Mouse (Mus musculus): ENCODE measurements around the gene Rtf1. TPM values are rescaled to one million over a fixed set of nuclear protein-coding genes. Genes with fewer than 3 reads are reported as not detected.

Rtf1 gene
- polyA plus RNA-seq, 1 experiment from 2014 or later: 25.6 TPM

DNA sequence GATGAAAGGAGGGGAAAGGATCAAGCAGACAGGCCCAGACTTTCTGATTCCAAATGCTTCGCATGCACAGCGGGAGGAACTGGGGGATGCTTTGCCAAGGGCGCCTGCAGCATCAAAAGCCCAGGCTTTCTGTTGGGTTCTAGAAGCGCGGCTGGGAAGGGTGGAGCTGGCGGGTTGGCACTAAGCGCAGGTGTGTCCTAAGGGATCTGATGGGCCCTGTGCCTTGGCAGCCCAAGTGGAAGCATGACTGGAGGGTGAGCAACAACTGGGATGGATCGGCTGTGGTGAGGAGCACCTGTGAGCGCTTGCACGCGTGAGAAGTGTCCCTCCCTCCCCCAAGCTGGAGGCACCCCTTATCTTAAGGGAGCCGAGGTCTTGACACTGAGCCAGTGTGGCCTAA is 62.3 kb downstream of the Rtf1 start:
- no peak for ATAC-seq (ENCODE audit: extremely low read depth, insufficient number of reproducible peaks, low FRiP score, low TSS enrichment)
- Histone ChIP-seq H3K27ac (replicated peaks) (no peak overlapping the region), H3K4me1 (peaks cover 23% of the 10 kb centered on the region), H3K4me3 (no peak overlapping the region), H3K27me3 (replicated peaks) (peaks cover 21% of the 10 kb centered on the region), H3K9me3 (no peaks in the 10 kb centered on the region), H3K4me2 (no peak overlapping the region), H3K36me3 (peaks cover 39% of the 10 kb centered on the region), H3K9ac (no peak overlapping the region)
- 18% methylated on average over 12 of the region's 12 CpGs for WGBS

GRCm38 (mm10) chr2:119740567-119740966 is 65.7 kb downstream of the Rtf1 start:
- 33% methylated on average over 2 of the region's 2 CpGs for WGBS
- peak overlapping the region; percentile 87; the same call in 1 of the 2 replicates for H3K9ac ChIP-seq
- no peak overlapping the region for H3K4me3 ChIP-seq
- no peak for ATAC-seq (ENCODE audit: extremely low read depth, insufficient number of reproducible peaks, low FRiP score, low TSS enrichment)
- H3K27ac ChIP-seq (replicated peaks): no peak overlapping the region
- H3K9me3 ChIP-seq: no peaks in the 10 kb centered on the region
- H3K36me3 ChIP-seq: peaks cover 5% of the 10 kb centered on the region
- H3K4me2 ChIP-seq: no peak overlapping the region
- H3K4me1 ChIP-seq: peaks cover 54% of the 10 kb centered on the region
- H3K27me3 ChIP-seq (replicated peaks): peaks cover 38% of the 10 kb centered on the region

DNA sequence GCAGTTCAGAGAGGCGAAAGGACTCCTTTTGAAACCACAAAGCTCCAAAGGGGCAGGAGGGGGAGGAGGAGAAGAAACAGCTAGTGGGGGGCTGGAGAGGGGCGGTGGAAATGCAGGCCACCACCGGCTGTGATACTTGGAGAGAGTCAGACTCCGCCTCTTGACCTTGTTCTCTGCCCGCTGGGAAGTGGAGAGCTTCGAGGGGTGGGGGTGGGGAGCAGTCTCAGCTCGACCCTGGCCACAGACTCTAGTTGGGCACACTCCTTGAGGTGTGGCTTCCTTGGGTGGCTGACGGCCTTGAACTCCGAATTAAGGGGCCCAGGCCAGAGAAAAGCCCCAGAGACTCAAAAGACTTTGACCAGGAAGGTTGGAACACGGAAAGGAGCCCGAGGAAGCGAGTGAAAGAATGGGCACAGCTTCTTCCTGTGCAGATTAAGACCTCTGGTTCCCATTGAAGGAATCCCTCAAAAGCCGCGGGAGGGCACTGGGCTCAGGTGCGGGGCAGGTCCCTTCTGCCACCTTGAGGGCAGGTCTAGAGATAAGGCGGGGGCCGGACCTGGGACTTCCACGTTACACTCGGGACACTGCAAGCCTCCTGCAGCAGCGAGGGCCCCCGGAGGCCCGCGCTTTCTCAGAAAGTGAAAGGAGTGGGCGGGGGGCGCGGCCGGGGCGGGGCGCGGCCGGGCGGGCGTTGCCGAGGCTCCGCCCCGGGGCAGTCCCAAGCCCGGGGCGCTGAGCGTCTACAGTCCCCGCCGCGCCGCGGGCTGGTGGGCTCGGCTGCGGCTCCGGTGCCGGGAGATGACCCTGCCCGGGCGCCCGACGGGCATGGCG is 66.9 kb downstream of the Rtf1 start, which contains the start of gene Itpka:
Gene Itpka, plus strand, starts transcription at position 757 of the 831 bp plus-strand sequence.
- Histone ChIP-seq H3K36me3 (no peaks in the 10 kb centered on the region), H3K4me3 (peak within 1 kb of the TSS; percentile 65), H3K27ac (replicated peaks) (peak within 1 kb of the TSS; percentile 90), H3K4me1 (peaks cover 56% of the 10 kb centered on the region), H3K27me3 (replicated peaks) (peaks cover 36% of the 10 kb centered on the region), H3K4me2 (peak within 1 kb of the TSS; percentile 99), H3K9ac (peak within 1 kb of the TSS; percentile 87), H3K9me3 (no peaks in the 10 kb centered on the region)
- under 1% methylated on average over 49 of the region's 53 CpGs for WGBS
- peak; percentile 64; the same call in 1 of the 2 replicates for ATAC-seq (ENCODE audit: extremely low read depth, insufficient number of reproducible peaks, low FRiP score, low TSS enrichment)

GRCm38 (mm10) chr2:119742461-119743175 is 67.8 kb downstream of the Rtf1 start:
- no peak for ATAC-seq (ENCODE audit: extremely low read depth, insufficient number of reproducible peaks, low FRiP score, low TSS enrichment)
- no peaks in the 10 kb centered on the region for H3K9me3 ChIP-seq
- H3K4me2 ChIP-seq: peak overlapping the region; percentile 99
- H3K9ac ChIP-seq: peak overlapping the region; percentile 87
- H3K27me3 ChIP-seq (replicated peaks): peaks cover 35% of the 10 kb centered on the region
- H3K4me1 ChIP-seq: peaks cover 50% of the 10 kb centered on the region
- no peak overlapping the region for H3K27ac ChIP-seq (replicated peaks)
- under 1% methylated on average over 67 of the region's 70 CpGs for WGBS
- H3K36me3 ChIP-seq: no peaks in the 10 kb centered on the region
- H3K4me3 ChIP-seq: peak overlapping the region; percentile 65

- H3K4me2 ChIP-seq: peak overlapping the region; percentile 99
- H3K9ac ChIP-seq: peak overlapping the region; percentile 87
- peak overlapping the region; percentile 65 for H3K4me3 ChIP-seq
- H3K9me3 ChIP-seq: no peaks in the 10 kb centered on the region
- H3K27ac ChIP-seq (replicated peaks): no peak overlapping the region
- no peaks in the 10 kb centered on the region for H3K36me3 ChIP-seq
- 10% methylated on average over 30 of the region's 31 CpGs for WGBS
- no peak for ATAC-seq (ENCODE audit: extremely low read depth, insufficient number of reproducible peaks, low FRiP score, low TSS enrichment)
- H3K4me1 ChIP-seq: peaks cover 50% of the 10 kb centered on the region
- H3K27me3 ChIP-seq (replicated peaks): peaks cover 40% of the 10 kb centered on the region
These were observed 68.4 kb downstream of the Rtf1 start for GRCm38 (mm10) chr2:119743176-119743807.

DNA sequence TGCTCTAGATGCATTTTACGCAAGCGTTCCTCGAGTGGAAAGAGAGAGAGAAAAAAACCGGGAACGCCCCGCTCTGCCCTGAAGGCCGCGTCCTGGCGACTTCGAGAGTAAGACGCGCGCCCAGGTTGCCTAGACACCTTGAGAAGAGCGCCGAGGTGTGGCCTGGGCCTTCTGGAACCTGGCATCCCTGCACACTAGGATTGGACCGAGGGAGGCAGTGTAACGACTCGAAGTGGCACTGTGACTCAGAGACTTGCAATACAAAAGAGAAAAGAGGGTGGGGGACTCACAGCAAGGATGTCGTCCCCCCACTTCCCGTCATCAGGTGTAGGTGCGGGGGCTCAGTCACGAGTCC is 68.9 kb downstream of the Rtf1 start:
- Histone ChIP-seq H3K27me3 (replicated peaks) (peaks cover 43% of the 10 kb centered on the region), H3K36me3 (no peaks in the 10 kb centered on the region), H3K27ac (replicated peaks) (no peak overlapping the region), H3K9ac (peak overlapping the region; percentile 71), H3K4me1 (peaks cover 50% of the 10 kb centered on the region), H3K4me2 (peak overlapping the region; percentile 99), H3K4me3 (peak overlapping the region; percentile 65), H3K9me3 (no peaks in the 10 kb centered on the region)
- WGBS: 13% methylated on average over 22 of the region's 22 CpGs
- ATAC-seq (ENCODE audit: extremely low read depth, insufficient number of reproducible peaks, low FRiP score, low TSS enrichment): no peak

GRCm38 (mm10) chr2:119744163-119745111 is 69.6 kb downstream of the Rtf1 start:
- WGBS: 2% methylated on average over 46 of the region's 46 CpGs
- H3K27me3 ChIP-seq (replicated peaks): peaks cover 50% of the 10 kb centered on the region
- ATAC-seq (ENCODE audit: extremely low read depth, insufficient number of reproducible peaks, low FRiP score, low TSS enrichment): peak; percentile 5; the same call in 1 of the 2 replicates
- peak overlapping the region; percentile 65 for H3K4me3 ChIP-seq
- no peaks in the 10 kb centered on the region for H3K36me3 ChIP-seq
- peaks cover 50% of the 10 kb centered on the region for H3K4me1 ChIP-seq
- H3K9ac ChIP-seq: peak overlapping the region; percentile 71
- H3K9me3 ChIP-seq: no peaks in the 10 kb centered on the region
- peak overlapping the region; percentile 55; the same call in 1 of the 2 replicates for H3K27ac ChIP-seq (replicated peaks)
- H3K4me2 ChIP-seq: peak overlapping the region; percentile 99

DNA sequence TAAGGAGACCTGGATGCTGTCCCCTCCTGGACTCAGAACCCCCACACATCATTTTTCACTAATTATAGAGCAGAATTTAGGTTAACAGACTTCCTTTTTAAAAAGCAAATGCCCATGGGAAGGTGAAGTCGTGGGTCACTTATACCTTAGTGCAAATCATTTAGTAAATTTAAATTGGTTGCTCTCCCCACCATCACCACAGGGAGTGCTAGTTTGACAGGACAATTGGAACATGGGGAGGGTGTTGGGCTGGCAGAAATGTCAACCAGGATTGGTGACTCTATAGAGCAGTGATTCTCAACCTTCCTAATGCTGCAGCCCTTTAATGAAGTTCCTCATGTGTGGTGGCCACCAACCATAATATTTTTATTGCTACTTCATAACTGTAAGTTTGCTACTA is 70.4 kb downstream of the Rtf1 start:
- H3K27ac ChIP-seq (replicated peaks): 0 out of 2 replicates have a peak overlapping the region, but pooled peaks have one; percentile 55
- no peak for ATAC-seq (ENCODE audit: extremely low read depth, insufficient number of reproducible peaks, low FRiP score, low TSS enrichment)
- no peaks in the 10 kb centered on the region for H3K36me3 ChIP-seq
- peaks cover 48% of the 10 kb centered on the region for H3K4me1 ChIP-seq
- H3K9ac ChIP-seq: no peak overlapping the region; the same call in 1 of the 2 replicates
- no peak overlapping the region for H3K4me3 ChIP-seq
- H3K27me3 ChIP-seq (replicated peaks): peaks cover 58% of the 10 kb centered on the region
- WGBS: 9% methylated on average over 1 of the region's 1 CpGs
- H3K9me3 ChIP-seq: no peaks in the 10 kb centered on the region
- H3K4me2 ChIP-seq: peak overlapping the region; percentile 99

- Histone ChIP-seq H3K4me1 (peaks cover 32% of the 10 kb centered on the region), H3K36me3 (no peaks in the 10 kb centered on the region), H3K9ac (no peak overlapping the region), H3K4me3 (no peak overlapping the region), H3K27me3 (replicated peaks) (peaks cover 79% of the 10 kb centered on the region), H3K9me3 (no peaks in the 10 kb centered on the region), H3K27ac (replicated peaks) (no peak overlapping the region), H3K4me2 (no peak overlapping the region)
- no peak for ATAC-seq (ENCODE audit: extremely low read depth, insufficient number of reproducible peaks, low FRiP score, low TSS enrichment)
- WGBS: 67% methylated on average over 7 of the region's 7 CpGs
These were observed 72.7 kb downstream of the Rtf1 start for GRCm38 (mm10) chr2:119747554-119747953.

- Histone ChIP-seq H3K9ac (no peak overlapping the region), H3K9me3 (no peaks in the 10 kb centered on the region), H3K36me3 (no peaks in the 10 kb centered on the region), H3K4me2 (no peak overlapping the region), H3K4me3 (no peak overlapping the region), H3K4me1 (peaks cover 15% of the 10 kb centered on the region), H3K27ac (replicated peaks) (no peak overlapping the region), H3K27me3 (replicated peaks) (peaks cover 79% of the 10 kb centered on the region)
- 70% methylated on average over 13 of the region's 13 CpGs for WGBS
- no peak for ATAC-seq (ENCODE audit: extremely low read depth, insufficient number of reproducible peaks, low FRiP score, low TSS enrichment)
These were observed 74.4 kb downstream of the Rtf1 start for GRCm38 (mm10) chr2:119749260-119749659.
